Mouse (Mus musculus) ovary, postnatal 36 days (tissue): ENCODE measurements around the gene Appl1.
A peak's percentile ranks its signal among the peaks of the same experiment; 100 is the strongest.

Source experiments
- DNase-seq: peaks from one replicate; pipeline ENCODE4 v3.0.0; 2022; ENCODE audit warnings: low spot score, mixed read lengths

Gene Appl1

GRCm38 (mm10) chr14:26971106-26971789, at the start of gene Appl1:
TSS of gene Appl1 (minus strand) at chr14:26971232.
- no peak for DNase-seq

- peak; percentile 17 for DNase-seq
Measured at GRCm38 (mm10) chr14:27019850-27020249, 48.8 kb upstream of the Appl1 start.

GRCm38 (mm10) chr14:27017936-27018335, 46.9 kb upstream of the Appl1 start:
- no peak for DNase-seq

- no peak for DNase-seq
Measured at GRCm38 (mm10) chr14:27013658-27014057, 42.6 kb upstream of the Appl1 start.

GRCm38 (mm10) chr14:27011561-27011960, 40.5 kb upstream of the Appl1 start:
- DNase-seq, result no peak

GRCm38 (mm10) chr14:27005937-27006336, 34.9 kb upstream of the Appl1 start:
- DNase-seq, result no peak

GRCm38 (mm10) chr14:27004906-27005305, 33.9 kb upstream of the Appl1 start:
- no peak for DNase-seq

GRCm38 (mm10) chr14:27000386-27000785, 29.4 kb upstream of the Appl1 start:
- no peak for DNase-seq

- no peak for DNase-seq
Measured at GRCm38 (mm10) chr14:26996257-26996656, 25.2 kb upstream of the Appl1 start.

- peak; percentile 40 for DNase-seq
Measured at GRCm38 (mm10) chr14:26994211-26994741, 23.2 kb upstream of the Appl1 start, which contains the start of gene Hesx1. TSS of gene Hesx1 (plus strand) at chr14:26994416.

- DNase-seq, result no peak
Measured at GRCm38 (mm10) chr14:26993427-26993826, 22.4 kb upstream of the Appl1 start.

- DNase-seq, result no peak
Measured at GRCm38 (mm10) chr14:26991622-26992021, 20.6 kb upstream of the Appl1 start.

- DNase-seq, result no peak
Measured at GRCm38 (mm10) chr14:26988694-26989093, 17.7 kb upstream of the Appl1 start.

GRCm38 (mm10) chr14:26982150-26982530, 11.1 kb upstream of the Appl1 start:
- DNase-seq, result no peak

GRCm38 (mm10) chr14:26981494-26982149, 10.6 kb upstream of the Appl1 start:
- no peak for DNase-seq

- DNase-seq, result no peak
Measured at GRCm38 (mm10) chr14:26981021-26981420, 10.0 kb upstream of the Appl1 start.

- no peak for DNase-seq
Measured at GRCm38 (mm10) chr14:26979808-26980207, 8.8 kb upstream of the Appl1 start.

- no peak for DNase-seq
Measured at GRCm38 (mm10) chr14:26977500-26977899, 6.5 kb upstream of the Appl1 start.

- DNase-seq, result no peak
Measured at GRCm38 (mm10) chr14:26976212-26976611, 5.2 kb upstream of the Appl1 start.

- DNase-seq, result peak; percentile 27
Measured at GRCm38 (mm10) chr14:26975490-26975889, 4.5 kb upstream of the Appl1 start.

- DNase-seq, result no peak
Measured at GRCm38 (mm10) chr14:26973089-26973488, 2.1 kb upstream of the Appl1 start.

GRCm38 (mm10) chr14:26970439-26970932, 546 bp downstream of the Appl1 start:
- DNase-seq, result peak; percentile 98

GRCm38 (mm10) chr14:26969856-26970407, 1.1 kb downstream of the Appl1 start:
- no peak for DNase-seq
